Mouse (Mus musculus) heart, postnatal 10 days (tissue): ENCODE data around the gene Traf7. TPM values are rescaled to one million over a fixed set of nuclear protein-coding genes. Genes with fewer than 3 reads are reported as not detected.

Experiments
- DNase-seq, 2 experiments: peaks; one replicate each; pipeline ENCODE4 v3.0.0; 2021
- intact Hi-C: fragments of 180-260 bp; cut with DNase I; formaldehyde crosslinking; loops from one replicate; pipeline ENCODE4 v1.15.1; 2025
- total RNA-seq, 2 experiments: library from RNA; stranded (reverse); gene quantifications; 2 replicates each; pipeline ENCODE4 v1.2.3; 2021

Gene Traf7
- total RNA-seq, 2 experiments from 2014 or later, result 75.9 to 77.9 TPM

DNA sequence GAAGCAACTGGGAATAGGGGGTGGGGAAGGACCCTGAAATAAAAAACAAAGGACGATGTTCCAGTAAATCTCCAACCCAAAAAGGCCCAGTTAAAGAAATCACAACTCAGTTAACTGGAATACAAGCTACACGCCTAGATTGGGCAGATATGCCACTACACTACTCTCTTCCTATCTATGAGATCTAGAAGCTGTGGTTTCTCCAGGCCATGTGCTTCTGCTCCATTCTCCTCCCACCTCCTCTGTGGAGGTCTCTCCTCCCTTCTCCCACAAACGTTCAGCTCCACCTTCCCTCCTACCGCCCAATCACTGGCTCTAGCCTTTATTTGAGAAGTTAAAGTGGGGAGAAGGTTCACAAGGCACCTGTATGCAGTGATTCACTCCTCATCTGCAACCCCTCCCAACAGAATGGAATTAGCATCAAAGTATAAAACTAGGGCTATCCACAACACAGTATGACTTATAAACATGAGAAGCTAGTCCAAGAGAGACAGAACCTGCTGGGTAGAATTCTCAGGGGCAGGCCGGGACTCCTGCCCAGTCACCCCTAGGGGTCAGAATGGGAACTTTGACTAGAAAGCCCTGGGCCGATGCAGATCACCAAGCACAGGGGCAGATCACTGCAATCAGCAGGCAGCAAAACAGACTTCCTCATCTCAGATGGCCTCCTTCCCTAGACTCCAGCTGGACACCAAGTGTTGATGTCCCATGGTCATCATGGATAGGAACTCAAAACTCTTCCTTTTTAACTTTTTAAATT, 64.2 kb downstream of the Traf7 start:
- intact Hi-C loops, result no loop called here
- DNase-seq, result no peak

DNA sequence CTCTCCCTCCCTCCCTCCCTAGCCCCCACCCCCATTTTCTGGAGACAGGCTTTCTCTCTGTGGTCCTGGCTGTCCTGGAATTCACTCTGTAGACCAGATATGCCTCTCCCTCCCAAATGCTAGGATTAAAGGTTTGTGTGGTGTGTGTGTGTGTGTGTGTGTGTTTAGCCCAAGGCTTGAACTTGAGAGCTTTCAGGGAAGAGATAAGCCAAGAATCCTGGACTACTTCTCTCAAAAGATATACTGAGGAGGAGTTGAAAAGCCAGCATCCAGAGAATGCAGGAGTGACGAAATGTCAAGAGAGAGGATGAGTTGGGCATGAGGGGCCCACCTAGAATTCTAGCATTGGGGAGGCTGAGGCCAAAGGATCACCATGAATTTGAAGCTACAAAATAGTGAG, 64.8 kb downstream of the Traf7 start:
- DNase-seq, result no peak
- intact Hi-C loops, result no loop called here

- DNase-seq, result no peak
- intact Hi-C loops, result no loop called here
Observed at GRCm38 (mm10) chr17:24461580-24461979, 66.2 kb downstream of the Traf7 start.

Other genes with a start within 250 kb of the Traf7 start
- not detected for gene Abca17, start 176.9 kb downstream of the Traf7 start, total RNA-seq
- gene Abca3, start 176.0 kb downstream of the Traf7 start, total RNA-seq, result 10 to 100 TPM; 14.5 to 15.3 TPM
- gene Rnps1, start 113.4 kb downstream of the Traf7 start, total RNA-seq, result 10 to 100 TPM; 94.7 to 97.3 TPM
- 100 to 1,000 TPM; 412 to 459 TPM for gene Eci1, start 101.3 kb downstream of the Traf7 start, total RNA-seq
- gene Dnase1l2, start 84.8 kb downstream of the Traf7 start, total RNA-seq, result 1 to 10 TPM; 1.0 to 1.6 TPM
- 10 to 100 TPM; 15.6 to 15.9 TPM for gene E4f1, start 57.6 kb downstream of the Traf7 start, total RNA-seq
- 10 to 100 TPM; 38.5 to 39.9 TPM for gene Pgp, start 57.5 kb downstream of the Traf7 start, total RNA-seq
- under 1 TPM in 1 of 2 experiments, not detected in 1; 0.26 TPM for gene Bricd5, start 54.1 kb downstream of the Traf7 start, total RNA-seq
- 10 to 100 TPM; 11.6 to 12.9 TPM for gene Mlst8, start 48.9 kb downstream of the Traf7 start, total RNA-seq
- under 1 TPM; 0.48 to 0.52 TPM for gene Caskin1, start 39.3 kb downstream of the Traf7 start, total RNA-seq
- under 1 TPM; 0.32 to 0.45 TPM for gene Rab26, start 6.3 kb upstream of the Traf7 start, total RNA-seq
- 10 to 100 TPM; 60.1 to 72.2 TPM for gene Pkd1, start 21.9 kb upstream of the Traf7 start, total RNA-seq
- gene Tsc2, start 104.7 kb upstream of the Traf7 start, total RNA-seq, result 10 to 100 TPM; 86.0 to 95.6 TPM
- gene Nthl1, start 104.7 kb upstream of the Traf7 start, total RNA-seq, result 1 to 10 TPM; 3.2 to 3.4 TPM
- gene Slc9a3r2, start 122.4 kb upstream of the Traf7 start, total RNA-seq, result 100 to 1,000 TPM; 108 to 133 TPM
- gene Npw, start 130.5 kb upstream of the Traf7 start, total RNA-seq, result not detected
- 10 to 100 TPM; 25.1 to 25.4 TPM for gene Zfp598, start 141.7 kb upstream of the Traf7 start, total RNA-seq
- gene Syngr3, start 162.0 kb upstream of the Traf7 start, total RNA-seq, result not detected
- 10 to 100 TPM; 18.9 to 19.8 TPM for gene Gfer, start 168.2 kb upstream of the Traf7 start, total RNA-seq
- gene Noxo1, start 168.3 kb upstream of the Traf7 start, total RNA-seq, result 1 to 10 TPM in 1 of 2 experiments, under 1 TPM in 1; 0.93 to 2.9 TPM
- gene Tbl3, start 179.7 kb upstream of the Traf7 start, total RNA-seq, result 10 to 100 TPM; 20.8 to 21.5 TPM
- not detected for gene Rnf151, start 190.1 kb upstream of the Traf7 start, total RNA-seq
- 100 to 1,000 TPM; 730 to 736 TPM for gene Rps2, start 190.2 kb upstream of the Traf7 start, total RNA-seq
- 100 to 1,000 TPM; 845 to 899 TPM for gene Ndufb10, start 196.5 kb upstream of the Traf7 start, total RNA-seq
- 10 to 100 TPM; 67.3 to 69.8 TPM for gene Rpl3l, start 199.9 kb upstream of the Traf7 start, total RNA-seq
- gene Msrb1, start 208.7 kb upstream of the Traf7 start, total RNA-seq, result 100 to 1,000 TPM; 123 to 163 TPM
- not detected for gene Hs3st6, start 225.1 kb upstream of the Traf7 start, total RNA-seq